Mouse (Mus musculus) cerebellum, postnatal 4 days (tissue): Measurements from ENCODE around the gene Gjb6.

ENCODE experiments used
- DNase-seq, 2 experiments: peaks; one replicate each; pipeline ENCODE4 v3.0.0; 2022; ENCODE audit warnings: low spot score in 2 of 2, mixed read lengths in 1 of 2

The Gjb6 gene

DNA sequence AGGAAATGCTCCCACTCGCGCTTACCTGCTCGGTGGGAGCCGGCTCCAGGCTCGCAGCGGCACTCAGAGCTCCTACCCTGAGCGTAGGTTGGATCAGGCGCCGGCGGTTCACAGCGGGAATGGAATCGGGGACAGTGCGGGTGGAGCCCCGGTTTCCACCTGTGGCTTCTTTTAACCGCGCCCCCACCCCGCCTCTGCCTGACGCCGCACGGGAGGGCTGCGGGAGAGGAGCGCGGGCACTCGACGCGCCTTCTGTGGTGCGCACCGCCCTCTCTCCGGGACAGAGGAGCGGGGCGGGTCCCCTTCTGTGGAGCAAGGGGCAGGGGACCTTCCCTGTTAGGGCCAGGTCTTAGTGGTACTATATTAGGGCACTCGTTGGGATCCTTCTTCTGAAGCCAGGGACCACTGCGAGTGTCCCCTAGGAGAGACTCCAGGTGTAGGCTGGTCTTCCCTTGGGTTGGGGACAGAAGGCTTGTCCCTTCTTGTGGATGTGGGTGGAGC is at the start of gene Gjb6:
Gjb6 (minus strand) TSS at position 451 of the 501 bp plus-strand sequence.
- no peak for DNase-seq

DNA sequence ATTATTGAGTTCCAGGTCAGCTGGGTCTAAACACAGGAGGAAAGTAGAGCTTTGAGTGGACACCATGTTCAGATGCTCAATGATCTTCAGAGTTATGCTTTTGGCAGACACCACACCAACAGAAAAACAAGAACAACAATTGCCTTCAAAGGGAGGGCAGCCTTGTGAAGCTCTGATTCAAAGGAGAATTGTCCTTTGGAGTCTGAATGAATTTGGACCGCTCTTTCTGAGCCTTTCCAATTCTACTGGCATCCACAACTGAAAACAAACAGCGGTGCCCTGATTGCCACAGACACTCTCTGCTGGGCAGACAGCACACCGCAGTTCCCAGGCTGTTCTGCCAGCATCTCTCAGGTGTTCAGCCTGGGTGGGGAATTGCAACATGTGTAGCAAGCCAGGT is 32.1 kb upstream of the Gjb6 start:
- no peak for DNase-seq

DNA sequence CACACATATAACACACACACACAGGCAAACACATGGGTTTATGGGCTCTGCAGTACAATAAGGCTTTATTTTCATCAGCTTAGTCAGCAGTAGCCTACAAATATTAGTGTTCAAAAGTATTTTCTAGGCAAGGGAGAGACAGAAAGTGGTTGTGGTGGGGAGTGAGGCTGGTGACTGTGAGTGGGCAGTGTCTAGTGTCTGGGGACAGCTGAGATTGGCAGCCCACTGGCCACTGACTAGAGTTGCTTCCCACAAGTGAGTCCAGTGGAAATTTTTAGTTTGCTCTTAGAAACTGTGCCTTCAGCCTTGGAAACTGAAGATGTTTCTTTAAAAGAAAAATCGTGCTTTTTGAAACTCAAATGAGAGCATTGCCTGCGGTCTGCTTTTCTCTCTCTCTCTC is 28.4 kb upstream of the Gjb6 start:
- DNase-seq: no peak

DNA sequence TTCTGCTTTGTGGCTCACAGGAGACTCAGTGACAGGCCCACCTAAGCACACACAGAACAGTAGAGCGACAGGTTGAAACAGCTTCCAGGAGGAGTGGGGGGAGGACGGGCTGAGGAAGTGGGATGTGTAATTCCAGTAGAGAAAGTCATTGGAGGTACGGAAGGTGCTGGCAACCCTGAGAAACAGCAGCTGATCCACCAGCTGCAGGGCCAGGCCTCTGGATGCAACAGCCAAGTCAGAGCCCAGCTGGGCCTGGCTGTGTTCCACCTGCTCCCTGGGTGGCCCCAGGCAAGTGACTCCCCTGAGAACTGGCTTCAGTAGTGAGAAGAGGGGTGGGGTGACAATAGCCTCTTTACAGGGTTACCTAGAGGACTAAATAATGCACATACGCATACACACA is 27.8 kb upstream of the Gjb6 start:
- DNase-seq: peak in 1 of 2 experiments; percentile 37

DNA sequence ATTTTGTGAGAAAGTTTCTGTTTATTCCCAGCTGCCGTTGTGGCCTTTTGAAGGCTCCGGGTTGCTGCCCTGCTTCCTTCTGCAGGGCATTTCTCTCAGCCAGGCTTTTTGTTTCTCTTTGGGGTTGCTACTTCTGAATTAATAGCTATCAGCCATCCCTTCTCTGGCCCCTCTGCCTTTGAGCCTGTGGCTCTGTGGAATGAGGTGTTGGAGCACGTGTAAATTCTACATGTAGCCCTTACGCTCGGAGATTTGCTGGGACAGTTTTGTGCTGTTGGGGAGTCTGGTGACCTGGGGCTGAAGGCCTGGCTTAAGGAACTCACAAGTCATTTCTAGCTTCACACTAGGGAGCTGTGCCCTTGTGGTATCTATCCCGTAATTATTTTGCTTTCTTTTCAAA is 21.5 kb upstream of the Gjb6 start:
- DNase-seq: no peak

DNA sequence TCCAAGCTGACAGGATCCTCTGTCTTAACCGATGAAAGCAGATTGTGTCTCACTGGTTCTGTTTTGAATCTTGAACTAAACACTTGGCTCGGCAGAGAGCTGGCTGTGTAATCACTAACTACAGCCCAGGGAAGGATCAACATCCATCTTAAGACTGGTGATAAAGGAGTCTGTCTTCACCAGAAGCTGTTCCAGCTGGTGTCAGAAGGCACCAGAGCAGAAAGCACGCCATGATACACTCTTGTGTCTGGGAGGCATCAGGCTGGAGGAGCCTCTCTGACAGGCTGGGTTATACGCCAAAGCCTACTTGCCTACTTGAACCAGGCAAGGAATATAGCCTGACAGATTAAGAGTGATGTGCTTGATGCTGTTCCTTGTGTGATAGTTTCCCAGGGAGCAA is 12.3 kb upstream of the Gjb6 start:
- DNase-seq: no peak

DNA sequence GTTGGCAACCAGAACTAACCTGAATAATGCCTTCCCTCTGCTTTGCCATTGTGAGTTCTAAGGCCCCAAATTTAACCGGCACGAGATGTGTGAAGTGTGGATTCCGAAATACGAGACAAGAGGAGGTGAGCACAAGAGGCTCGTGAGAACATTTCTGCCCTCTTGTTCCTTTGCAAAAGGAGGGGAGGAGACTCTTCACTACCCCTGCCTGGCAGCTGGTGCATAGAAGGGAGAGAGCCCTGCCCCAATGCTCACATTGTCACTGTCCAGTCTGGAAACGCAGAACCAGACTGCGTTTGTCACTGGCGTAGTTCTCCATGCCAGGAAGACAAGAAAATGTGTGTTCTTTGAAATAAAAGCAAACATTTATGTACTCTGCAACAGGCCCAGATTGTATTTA is 1.9 kb upstream of the Gjb6 start:
- DNase-seq: no peak

DNA sequence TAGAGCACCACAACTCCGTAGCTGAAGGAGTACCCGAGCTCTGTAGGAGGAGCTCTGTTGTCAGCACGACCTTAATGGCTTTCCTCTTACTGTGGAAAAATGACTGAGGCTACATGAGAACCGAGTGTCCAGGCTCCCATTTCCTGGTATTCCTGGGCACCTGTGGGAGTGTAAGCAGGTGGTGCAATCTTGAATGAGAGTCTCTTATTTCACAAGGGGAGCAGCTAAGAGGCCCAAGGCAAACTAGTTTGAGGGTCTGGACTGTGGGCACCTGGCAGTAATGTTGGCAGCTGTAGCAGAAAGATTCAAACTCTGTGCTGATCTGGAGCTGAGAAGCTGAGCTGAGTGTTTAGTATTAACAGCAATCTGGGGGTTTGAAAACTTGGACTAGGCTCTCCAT is 6.0 kb downstream of the Gjb6 start:
- no peak for DNase-seq

DNA sequence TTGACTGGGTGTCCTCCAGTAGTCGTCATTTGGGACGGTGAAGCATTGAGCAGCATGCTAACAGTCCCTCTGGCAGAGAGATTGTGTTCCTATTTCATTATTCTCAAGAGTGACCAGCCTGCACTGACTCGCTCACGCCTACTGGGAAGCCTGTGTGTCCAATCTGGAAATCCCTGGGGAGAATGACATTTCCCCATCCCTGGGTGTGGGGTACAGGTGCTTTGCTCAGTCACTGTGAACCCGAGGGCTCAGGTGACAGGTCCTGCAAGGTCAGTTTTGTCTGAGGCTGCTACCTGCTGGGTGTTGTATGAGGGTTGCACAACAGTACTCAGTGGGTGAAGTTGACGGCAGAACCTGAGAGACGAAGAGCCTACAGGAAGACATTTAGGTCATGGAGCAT is 11.1 kb downstream of the Gjb6 start:
- no peak for DNase-seq

DNA sequence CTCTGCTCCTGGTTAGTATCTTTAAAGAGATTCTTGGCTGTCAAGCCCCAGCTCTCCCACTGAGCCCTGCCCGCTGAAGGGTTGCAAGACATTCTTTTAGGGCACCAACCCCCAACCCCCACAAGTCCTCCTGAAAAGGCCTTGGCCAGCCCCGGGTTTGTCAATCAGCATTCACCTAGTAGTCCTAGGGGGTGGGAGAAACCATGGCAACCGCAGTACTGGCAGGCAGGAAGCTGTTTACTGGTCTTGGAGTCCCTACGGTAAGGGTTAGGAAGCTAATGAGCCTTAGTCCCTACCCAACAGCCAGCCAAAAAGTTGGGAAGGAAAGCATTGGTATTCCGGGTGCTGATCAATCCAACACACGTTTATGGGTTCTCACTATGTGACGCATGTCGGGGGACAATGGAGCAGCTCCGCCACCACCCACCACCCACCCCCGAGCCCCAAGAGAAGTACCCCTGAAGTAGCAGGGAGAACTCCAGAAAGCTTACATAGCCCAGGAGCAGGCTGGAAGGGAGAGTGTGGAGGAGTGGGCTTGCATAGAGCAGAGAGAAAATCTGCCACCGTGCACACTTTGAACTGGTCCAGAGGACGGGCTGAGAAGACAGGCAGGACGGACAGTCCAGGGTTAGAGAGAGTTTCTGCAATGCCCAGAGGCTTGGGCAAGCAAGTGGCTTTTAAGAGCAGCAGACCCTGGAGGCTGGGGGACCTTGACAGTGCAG is 17.4 kb downstream of the Gjb6 start, which contains the start of gene Gm4491:
Gm4491 (minus strand) TSS at position 61 of the 722 bp plus-strand sequence.
- DNase-seq: no peak

DNA sequence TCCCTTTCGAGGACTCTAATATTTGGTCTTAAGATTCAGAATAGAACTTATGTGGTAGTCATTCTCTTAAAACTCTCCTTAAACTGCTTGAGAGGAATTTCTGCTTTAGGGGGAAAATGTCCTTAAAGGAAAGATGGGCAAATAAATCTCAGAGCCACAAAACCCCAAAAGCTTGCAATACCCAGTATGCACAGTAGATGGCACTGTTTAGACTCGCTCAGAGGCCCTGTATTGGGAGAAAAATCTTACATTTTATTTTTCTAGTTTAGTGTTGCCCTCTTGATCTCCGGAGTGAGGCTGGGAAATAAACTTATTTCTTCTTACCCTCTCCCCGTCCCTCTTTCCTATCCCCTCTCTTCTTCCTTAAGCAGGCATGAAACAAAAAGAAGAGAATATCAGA is 24.2 kb downstream of the Gjb6 start:
- peak in 1 of 2 experiments; percentile 54 for DNase-seq

DNA sequence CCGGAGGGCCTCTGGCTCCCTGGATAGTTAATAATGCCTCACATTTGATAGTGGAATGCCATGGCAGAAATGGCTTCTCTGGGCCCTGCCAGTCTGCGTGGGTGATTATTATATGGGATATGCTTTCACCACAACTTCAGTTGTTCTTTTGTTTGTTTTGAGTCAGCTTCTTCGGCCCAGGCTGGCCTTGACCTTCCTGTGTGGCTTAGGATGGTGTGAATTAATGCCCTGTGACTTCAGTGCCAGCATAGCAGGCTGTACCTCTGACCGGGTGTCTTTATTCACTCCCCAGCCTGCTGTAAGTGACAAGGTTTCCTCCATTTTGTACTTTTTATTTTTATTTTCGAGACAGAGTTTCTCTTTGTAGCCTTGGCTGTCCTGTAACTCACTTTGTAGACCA is 25.5 kb downstream of the Gjb6 start:
- no peak for DNase-seq

DNA sequence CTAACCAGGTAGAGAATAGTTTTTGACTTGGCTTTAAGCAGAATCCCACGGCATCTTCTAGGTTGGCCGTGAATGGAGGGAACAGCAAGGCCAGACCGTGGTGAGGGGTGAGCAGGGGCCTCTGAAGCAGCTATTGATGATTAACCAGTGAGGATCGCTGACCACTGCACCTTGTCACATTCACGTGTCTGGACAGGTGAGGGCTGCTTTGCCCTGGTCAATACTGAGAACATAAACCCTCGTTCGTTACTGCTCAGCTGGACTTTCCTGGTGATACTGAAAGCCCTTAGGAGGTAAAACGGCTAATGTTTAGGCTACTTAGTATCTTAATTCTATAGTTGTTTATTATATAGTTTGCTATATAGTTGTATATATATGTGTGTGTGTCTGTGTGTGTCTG is 26.3 kb downstream of the Gjb6 start:
- DNase-seq: no peak

DNA sequence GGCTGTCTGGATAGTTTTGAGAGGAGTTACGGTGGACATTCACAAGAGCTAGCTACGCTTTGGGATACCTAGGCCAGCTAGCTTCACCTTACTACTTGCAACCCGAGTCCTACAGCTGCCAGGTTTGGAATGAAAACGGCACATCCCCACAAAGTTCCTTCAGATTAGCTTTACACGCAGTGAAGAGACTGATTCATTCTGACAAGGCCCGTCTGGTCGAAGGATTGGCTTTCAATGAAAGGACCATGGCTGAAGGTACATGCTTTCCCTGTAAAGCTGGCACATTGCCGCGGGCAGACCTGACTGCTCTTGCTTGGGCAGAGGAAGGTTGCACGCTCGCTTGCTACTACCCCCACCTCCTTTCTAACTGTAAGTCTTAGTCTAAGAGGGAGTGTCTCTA is 27.7 kb downstream of the Gjb6 start:
- no peak for DNase-seq

DNA sequence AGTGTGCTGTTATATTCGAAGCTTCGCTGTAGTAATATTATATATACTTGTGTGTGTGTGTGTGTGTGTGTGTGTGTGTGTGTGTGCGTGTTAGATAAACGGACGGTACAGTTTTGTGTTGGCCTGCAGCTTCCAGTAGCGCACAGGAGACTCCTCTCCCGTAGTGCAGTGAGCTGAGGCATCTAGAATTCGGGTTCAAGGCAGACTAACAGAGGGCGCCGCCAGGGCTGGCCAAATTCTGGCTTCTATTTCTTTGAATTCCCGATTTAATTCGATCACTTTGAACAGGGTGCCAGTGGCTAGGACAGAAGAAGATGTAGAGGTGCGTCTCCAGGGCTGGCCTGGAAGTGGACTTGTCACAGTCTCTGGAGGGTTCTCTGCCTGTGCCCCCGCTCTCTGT is 28.3 kb downstream of the Gjb6 start:
- no peak for DNase-seq

DNA sequence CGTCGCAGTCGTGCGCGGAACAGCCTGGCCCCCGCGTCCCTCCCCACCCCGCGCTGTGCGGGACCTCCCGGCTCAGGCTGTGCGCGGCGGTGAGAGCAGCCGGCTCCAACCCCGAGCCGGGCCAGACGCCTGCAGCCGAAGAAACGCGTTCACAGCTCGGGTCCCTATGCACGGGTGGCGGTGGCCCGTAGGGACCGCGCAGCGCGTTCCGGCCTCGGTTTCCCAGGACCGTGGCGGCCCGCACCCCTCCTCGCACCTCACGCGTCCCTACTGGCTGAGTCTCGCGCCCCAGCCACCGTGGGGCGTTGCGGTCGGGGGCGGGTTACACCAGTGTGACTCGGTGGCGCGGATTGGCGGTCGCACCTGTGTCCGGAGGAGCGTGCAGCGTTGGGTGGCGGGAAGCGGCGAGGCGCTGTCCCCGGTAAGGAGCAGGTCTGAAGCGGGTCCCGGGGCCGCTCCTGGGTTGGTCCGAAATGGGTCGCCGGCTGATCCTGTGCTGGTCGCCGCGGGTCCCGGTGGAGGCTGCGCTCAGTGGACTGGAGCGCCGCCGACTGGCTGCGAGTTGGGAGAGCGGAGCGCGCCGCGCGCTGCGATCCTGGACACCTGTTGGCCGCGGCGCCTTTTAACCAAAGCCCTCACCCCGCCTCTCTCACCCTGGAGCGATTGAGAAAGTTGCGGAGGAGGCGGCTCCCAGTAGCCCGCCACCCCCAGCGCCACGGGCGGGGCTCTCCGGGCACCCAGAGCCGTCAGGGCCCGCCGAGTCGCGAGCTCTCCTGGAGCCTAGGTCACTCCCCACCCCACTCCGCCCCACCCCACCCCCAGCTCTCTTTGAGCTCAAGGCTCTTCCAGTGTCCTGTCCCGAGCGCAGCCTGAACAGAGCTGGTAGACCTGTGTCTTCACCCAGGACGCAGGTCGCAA is 29.0 kb downstream of the Gjb6 start, which contains the start of gene Gjb2:
Gjb2 (minus strand) TSS at position 597 of the 918 bp plus-strand sequence.
- peak in 1 of 2 experiments; percentile 21 for DNase-seq

DNA sequence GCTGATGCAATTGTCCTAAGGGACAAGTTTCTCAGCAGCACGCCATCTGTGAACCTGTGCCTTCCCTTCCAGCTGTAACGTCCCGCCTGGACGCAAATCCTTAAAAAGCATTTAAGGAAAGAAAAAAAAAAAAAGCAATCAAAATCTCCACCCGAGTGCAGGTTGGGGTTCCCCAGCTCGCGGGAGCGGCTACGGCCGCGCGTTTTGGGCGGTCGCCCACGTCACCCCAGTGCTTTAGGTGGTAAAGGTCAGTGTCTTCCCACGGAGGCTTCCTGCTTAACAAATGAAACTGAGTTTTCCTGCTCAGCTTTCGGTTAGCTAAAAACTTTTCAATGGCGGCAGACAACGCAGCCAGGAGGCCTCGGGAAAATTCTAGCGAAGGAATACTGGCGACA is 29.7 kb downstream of the Gjb6 start:
- DNase-seq: no peak

DNA sequence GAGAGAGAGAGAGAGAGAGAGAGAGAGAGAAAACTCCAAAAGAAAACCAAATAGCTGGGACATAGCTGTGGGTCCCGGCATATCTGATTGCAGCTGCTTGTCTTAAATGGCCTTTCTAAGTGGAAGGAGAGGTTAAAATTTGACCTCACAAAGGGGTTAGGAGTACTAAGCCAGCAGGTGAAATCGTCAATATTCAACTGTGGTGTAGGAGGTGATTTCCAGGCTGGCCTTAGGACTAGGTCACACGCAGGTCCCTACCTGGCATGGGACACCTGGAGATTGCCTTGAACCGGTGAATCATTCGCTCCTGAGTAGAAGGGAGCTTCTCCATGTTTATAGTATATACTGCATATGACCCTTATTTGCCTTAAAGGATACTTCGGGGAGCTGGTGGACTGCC is 30.3 kb downstream of the Gjb6 start:
- DNase-seq: no peak

DNA sequence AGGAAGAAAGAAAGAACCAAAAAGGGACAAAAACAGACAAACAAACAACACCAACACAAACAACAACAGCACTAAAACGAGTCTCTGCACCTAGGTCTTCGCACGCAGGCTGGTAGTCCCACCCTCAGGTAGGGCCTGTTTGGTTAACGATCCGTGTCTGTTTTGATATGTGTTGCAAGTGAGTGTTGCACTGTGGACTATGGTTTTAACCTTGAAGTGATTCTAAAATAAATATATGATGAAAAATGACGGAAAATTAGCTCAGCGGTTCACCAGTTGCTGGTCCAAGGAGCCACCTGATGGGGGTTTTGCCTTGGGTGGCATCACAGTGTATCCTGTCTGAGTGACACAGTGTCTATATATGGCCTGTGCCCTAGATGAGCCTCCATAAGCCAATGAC is 31.8 kb downstream of the Gjb6 start:
- no peak for DNase-seq

DNA sequence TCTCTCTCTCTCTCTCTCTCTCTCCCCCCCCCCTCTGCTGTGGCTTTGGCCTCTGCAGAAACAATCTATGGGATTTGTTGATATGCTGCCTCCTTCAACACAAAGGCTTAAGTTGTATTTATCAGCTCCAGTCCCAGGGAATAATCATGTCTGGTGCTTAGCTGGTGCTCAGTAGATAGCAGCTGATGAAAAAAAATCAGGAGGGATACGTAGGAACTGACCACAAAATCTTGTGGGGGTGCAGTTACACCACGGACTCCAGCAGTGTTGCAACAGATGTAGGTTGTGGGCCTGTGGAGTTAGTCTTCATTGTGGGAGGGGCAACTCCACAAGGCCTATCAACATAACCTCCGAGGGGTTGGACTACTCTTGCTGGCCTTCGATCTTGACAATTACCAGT is 37.6 kb downstream of the Gjb6 start:
- DNase-seq: no peak

DNA sequence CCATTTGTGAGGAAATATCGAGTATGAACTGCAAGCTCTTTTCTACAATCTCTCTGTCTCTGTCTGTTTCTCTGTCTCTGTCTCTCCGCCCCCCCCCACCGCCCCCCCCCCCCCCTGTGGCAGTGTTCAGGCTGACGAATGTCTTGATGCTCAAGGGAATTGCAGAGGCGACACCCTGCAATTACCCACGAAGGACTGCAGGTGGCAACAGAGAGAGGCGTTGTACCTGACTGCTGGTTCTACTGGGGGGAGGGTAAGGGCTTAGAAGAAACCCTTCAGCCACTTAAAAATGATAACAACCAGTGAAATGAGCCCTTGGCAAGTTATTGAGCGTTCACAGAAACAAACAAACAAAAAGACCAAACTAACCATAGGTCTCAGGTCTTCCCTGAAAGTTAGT is 40.4 kb downstream of the Gjb6 start:
- DNase-seq: no peak

DNA sequence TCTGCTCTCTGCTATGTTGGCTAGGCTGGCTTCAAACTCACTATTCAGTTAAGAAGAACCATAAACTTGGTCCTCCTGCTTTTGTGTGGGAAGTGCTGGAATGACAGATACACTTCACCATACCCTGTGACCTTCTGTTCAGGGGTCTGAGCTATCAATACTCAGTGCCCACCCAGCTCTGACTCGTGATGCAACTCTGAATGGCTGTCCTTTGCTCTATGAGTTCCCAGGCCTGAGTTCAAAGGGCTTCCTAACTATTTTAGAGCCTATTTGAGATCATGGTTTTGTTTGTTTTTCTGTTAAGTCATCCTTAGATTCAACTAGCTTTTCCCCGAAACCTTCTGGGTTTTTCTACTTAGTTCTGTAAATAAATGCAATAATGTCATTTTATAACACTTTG is 43.4 kb downstream of the Gjb6 start:
- DNase-seq: no peak

DNA sequence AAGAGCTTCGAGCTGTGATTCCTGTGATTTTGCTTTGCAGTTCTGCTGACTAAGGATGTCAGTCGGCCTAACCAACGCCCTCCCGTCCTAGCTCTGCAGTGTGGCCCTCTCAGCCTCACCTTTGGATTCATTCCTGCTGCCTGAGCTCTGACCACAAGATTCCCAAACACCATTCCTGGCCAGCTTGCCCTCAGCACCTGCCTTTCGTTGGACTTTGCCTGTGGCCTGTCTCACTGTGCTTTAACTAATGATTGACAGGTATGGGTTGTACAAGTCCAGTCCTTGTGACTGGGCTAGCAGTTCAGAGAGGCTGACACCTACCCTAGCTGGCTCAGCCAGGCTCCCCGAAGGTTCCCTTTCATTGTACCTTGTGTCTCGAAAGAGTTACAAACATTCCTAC is 44.3 kb downstream of the Gjb6 start:
- DNase-seq: no peak
